Mouse (Mus musculus) ES-Bruce4 (cell line): ENCODE data around the gene Nell2.

Source experiments
- CTCF ChIP-seq: IDR thresholded peaks from one replicate; pipeline ENCODE4 v1.8.1; 2011; ENCODE audit warnings: low read depth, low read length
- POLR2A ChIP-seq: IDR thresholded peaks from one replicate; pipeline ENCODE4 v1.8.1; 2011; ENCODE audit warnings: low read length; ENCODE audit not compliant: insufficient read depth

DNA sequence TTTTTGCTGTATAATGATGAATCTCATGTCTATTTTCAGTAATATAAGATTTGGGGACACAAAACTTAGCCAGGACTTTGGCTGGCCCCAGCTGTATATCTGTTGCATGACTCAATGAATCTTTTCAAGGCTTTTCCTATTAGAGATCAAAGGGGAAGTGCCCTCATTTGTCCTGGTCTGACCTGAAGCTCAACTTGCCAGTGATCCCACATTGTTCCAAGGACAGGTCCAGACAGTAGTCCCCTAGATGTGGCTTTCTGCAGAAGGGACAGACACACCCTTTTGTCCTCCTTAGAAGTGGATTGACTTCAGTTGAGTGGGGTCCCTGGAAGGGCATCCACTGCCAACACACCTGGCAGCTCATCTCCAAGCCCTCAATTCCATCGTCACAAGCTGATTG is 173.6 kb downstream of the Nell2 start:
- TF ChIP-seq POLR2A = no peak
- TF ChIP-seq CTCF = no peak
